Mouse (Mus musculus): ENCODE measurements around the gene Grm4.
A peak's percentile ranks its signal among the peaks of the same experiment; 100 is the strongest.
"Not testable (repeated sequence)": the region's sequence is repeated elsewhere in the genome, so short reads cannot be mapped to it uniquely, and the experiment has no call there.

Gene Grm4

GRCm38 (mm10) chr17:27392918-27393317 lies 128.3 kb downstream of the Grm4 start:
- DNase-seq (ENCODE audit: low read depth): no peak

- DNase-seq (ENCODE audit: low read depth): no peak
Measured at GRCm38 (mm10) chr17:27390019-27390418, 131.2 kb downstream of the Grm4 start.

DNA sequence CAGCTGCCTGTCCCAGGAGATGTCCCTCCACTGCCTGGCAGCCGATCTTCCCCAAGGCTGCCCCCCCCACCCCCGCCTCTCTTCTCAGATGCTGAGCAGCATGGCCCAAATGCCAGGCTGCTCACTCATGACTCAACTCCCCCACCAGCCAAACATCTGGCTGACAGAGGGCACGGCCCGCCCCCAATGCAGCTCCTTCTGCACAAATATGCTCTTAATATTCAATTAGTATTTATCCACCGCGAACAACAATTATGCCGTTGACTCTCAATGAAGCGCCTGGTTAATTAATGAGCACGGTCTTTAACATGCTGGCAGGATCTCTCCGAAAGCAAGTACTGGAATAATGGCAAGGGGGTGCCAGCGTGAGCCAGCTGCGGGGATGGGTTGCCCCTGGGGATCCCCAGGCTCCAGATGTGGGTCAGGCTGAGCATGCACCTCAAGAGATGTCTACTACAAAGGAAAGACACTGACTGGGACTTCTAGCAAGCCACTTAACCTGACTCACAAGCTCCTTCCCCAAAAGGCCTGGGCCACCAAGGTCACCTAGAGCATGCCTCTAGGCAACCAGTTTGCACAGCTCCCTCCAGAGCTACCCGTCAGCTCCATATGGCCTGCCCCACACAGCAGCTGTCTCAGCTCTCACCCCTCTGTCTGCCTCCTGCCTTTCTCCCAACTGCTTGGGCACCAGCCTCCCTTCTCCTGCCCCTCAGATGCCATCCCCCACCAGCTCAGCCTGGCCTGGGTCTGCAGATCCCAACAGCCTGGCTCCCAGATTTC lies 131.8 kb downstream of the Grm4 start:
- no peak for DNase-seq (ENCODE audit: low read depth)

DNA sequence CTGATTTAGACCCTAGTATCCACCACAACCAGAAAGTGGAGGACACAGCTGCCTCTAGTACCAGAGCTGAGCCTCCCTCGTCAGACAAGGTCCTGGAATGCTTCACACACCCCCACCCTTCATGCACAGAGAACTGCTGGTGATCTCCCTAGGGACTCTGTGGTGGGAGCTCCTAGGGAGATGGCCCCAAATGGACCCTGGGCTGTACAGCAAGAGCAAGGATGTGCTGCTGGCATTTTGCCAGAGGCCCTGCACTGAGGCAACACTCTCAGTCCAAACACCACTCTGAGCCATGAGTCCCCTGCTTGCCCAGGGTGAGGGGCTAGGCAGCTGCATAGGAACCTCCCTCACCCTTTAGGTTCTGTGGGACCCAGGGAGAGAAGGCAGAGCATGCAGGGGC lies 134.8 kb downstream of the Grm4 start:
- DNase-seq (ENCODE audit: low read depth): no peak

GRCm38 (mm10) chr17:27385513-27386261 lies 135.5 kb downstream of the Grm4 start:
- DNase-seq (ENCODE audit: low read depth): no peak

- DNase-seq (ENCODE audit: low read depth): no peak
Measured at GRCm38 (mm10) chr17:27382916-27383315, 138.3 kb downstream of the Grm4 start.

GRCm38 (mm10) chr17:27380911-27381459 lies 140.2 kb downstream of the Grm4 start:
- DNase-seq (ENCODE audit: low read depth): not testable (repeated sequence)

DNA sequence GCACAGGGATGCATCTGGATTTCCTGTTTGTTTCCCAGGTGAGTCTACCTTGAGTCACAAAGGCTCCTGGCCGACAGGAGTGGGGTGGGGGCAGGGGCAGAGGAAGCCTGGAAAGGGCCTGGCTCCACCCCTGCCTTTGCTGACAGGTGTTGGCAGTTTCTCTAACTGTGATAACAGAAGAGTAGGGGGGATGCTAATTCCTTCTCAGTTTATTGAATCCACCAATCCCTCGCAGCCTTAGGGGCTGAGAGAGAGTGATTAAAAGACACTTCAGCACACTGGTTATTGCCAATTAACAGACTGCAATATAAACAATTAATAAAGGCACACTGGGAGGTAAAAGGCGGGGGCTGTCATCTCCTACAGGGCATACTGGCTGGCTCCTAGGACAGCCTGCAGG lies 142.2 kb downstream of the Grm4 start:
- no peak for DNase-seq (ENCODE audit: low read depth)

DNA sequence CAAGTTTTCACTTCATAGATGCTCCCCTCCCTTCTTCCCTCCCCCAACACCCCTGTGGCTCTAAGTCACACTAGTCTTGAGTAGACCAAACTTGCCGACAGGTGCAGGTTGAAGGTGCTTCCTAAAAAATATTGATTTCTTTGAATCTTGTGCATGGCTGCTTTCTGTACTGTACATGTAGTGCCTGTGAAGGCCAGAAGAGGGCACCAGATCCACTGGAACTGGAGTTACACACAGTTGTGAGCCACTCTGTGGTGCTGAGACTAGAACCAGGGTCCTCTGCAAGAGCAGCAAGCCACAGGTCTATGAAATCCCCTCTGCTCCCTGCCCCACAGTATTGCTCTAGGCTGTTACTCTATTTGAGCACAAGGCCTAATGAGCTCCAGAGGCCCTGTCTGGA lies 144.1 kb downstream of the Grm4 start:
- no peak for DNase-seq (ENCODE audit: low read depth)

GRCm38 (mm10) chr17:27375551-27375950 lies 145.7 kb downstream of the Grm4 start:
- peak; percentile 20 for DNase-seq (ENCODE audit: low read depth)
